Mouse (Mus musculus) midbrain, embryonic 16.5 days (tissue): ENCODE measurements around the gene Smndc1. TPM values are rescaled to one million over a fixed set of nuclear protein-coding genes. Genes with fewer than 3 reads are reported as not detected.
A peak's percentile ranks its signal among the peaks of the same experiment; 100 is the strongest.

ENCODE experiments used
- ATAC-seq: fragments of 200-750 bp; cut with Nextera tagmentation; 2 replicates; pipeline ENCODE4 v1.8.0; 2017; ENCODE audit warnings: moderate TSS enrichment
- H3K27ac ChIP-seq: fragments of 300-500 bp; sonication (generic); 2 replicates; pipeline ENCODE4 v1.5.1; 2014; ENCODE audit warnings: mild to moderate bottlenecking, low read length, mixed read lengths
- H3K27me3 ChIP-seq: fragments of 300-500 bp; sonication (generic); 2 replicates; pipeline ENCODE4 v1.6.1; 2014; ENCODE audit warnings: low read depth, low read length, mixed read lengths; ENCODE audit not compliant: control insufficient read depth, insufficient read depth
- H3K36me3 ChIP-seq: fragments of 300-500 bp; sonication (generic); 2 replicates; pipeline ENCODE4 v1.6.1; 2014; ENCODE audit warnings: mild to moderate bottlenecking, low read length, moderate library complexity, mixed read lengths; ENCODE audit not compliant: control insufficient read depth, insufficient read depth
- H3K4me1 ChIP-seq: fragments of 300-500 bp; sonication (generic); 2 replicates; pipeline ENCODE4 v1.6.1; 2014; ENCODE audit warnings: mild to moderate bottlenecking, low read length, mixed read lengths; ENCODE audit not compliant: control insufficient read depth, insufficient read depth
- H3K4me2 ChIP-seq: fragments of 300-500 bp; sonication (generic); 2 replicates; pipeline ENCODE4 v1.6.1; 2014; ENCODE audit warnings: mild to moderate bottlenecking, low read length, mixed read lengths
- H3K4me3 ChIP-seq: fragments of 300-500 bp; sonication (generic); 2 replicates; pipeline ENCODE4 v1.5.1; 2014; ENCODE audit warnings: low read depth, mild to moderate bottlenecking, low read length, moderate library complexity, mixed read lengths
- H3K9ac ChIP-seq: fragments of 300-500 bp; sonication (generic); 2 replicates; pipeline ENCODE4 v1.6.1; 2014; ENCODE audit warnings: low read depth, low read length, mixed read lengths
- H3K9me3 ChIP-seq: fragments of 300-500 bp; sonication (generic); replicated peaks from 2 replicates; pipeline ENCODE4 v1.6.1; 2014; ENCODE audit warnings: mild to moderate bottlenecking, low read length, mixed read lengths; ENCODE audit not compliant: control insufficient read depth, poor library complexity, severe bottlenecking
- WGBS: fragments of 180-500 bp; shearing (Covaris S2); extraction: QIAGEN DNeasy Blood & Tissue Kit; methylation state at CpG from one replicate; pipeline ENCODE4 v1.1.7; 2014; 5-methylcytosine and 5-hydroxymethylcytosine counted together
- polyA plus RNA-seq: library from polyadenylated mRNA; unstranded; fragments of >200 nt; fragmentation: Nextera tagmentation; extraction: Ambion mirVana; gene quantifications from 2 replicates; pipeline ENCODE4 v1.2.1, GENCODE M21; 2015

Smndc1 gene
- polyA plus RNA-seq, 1 experiment from 2014 or later: 31.2 TPM

- no peak overlapping the region for H3K9ac ChIP-seq
Observed at GRCm38 (mm10) chr19:53345766-53346165, 44.6 kb downstream of the Smndc1 start.

GRCm38 (mm10) chr19:53344062-53344461 lies 46.3 kb downstream of the Smndc1 start:
- WGBS: 81% methylated on average over 16 of the region's 16 CpGs
- H3K27ac ChIP-seq: no peak overlapping the region
- no peaks in the 10 kb centered on the region for H3K9me3 ChIP-seq
- peaks cover 6% of the 10 kb centered on the region; the same call in 1 of the 2 replicates for H3K4me1 ChIP-seq
- no peak overlapping the region for H3K4me3 ChIP-seq
- no peak overlapping the region for H3K4me2 ChIP-seq
- H3K36me3 ChIP-seq: peaks cover 3% of the 10 kb centered on the region; the same call in 1 of the 2 replicates
- no peak overlapping the region for H3K9ac ChIP-seq
- no peak for ATAC-seq
- no peaks in the 10 kb centered on the region for H3K27me3 ChIP-seq

More at GRCm38 (mm10) chr19:53345766-53346165, 44.6 kb downstream of the Smndc1 start:
- Histone ChIP-seq H3K9me3 (no peaks in the 10 kb centered on the region), H3K4me1 (0 out of 2 replicates have a peak, but pooled peaks cover 2% of the 10 kb centered on the region), H3K4me3 (no peak overlapping the region), H3K4me2 (no peak overlapping the region), H3K27me3 (no peaks in the 10 kb centered on the region), H3K27ac (no peak overlapping the region), H3K36me3 (peaks cover 3% of the 10 kb centered on the region; the same call in 1 of the 2 replicates)
- 84% methylated on average over 14 of the region's 14 CpGs for WGBS
- ATAC-seq: no peak

GRCm38 (mm10) chr19:53343174-53343881 lies 47.0 kb downstream of the Smndc1 start:
- 89% methylated on average over 13 of the region's 13 CpGs for WGBS
- ATAC-seq: no peak
- no peaks in the 10 kb centered on the region for H3K9me3 ChIP-seq
- H3K36me3 ChIP-seq: peaks cover 5% of the 10 kb centered on the region
- H3K9ac ChIP-seq: no peak overlapping the region
- no peak overlapping the region for H3K4me2 ChIP-seq
- no peak overlapping the region for H3K4me3 ChIP-seq
- no peaks in the 10 kb centered on the region for H3K27me3 ChIP-seq
- H3K27ac ChIP-seq: no peak overlapping the region
- peaks cover 6% of the 10 kb centered on the region; the same call in 1 of the 2 replicates for H3K4me1 ChIP-seq

- Histone ChIP-seq H3K4me3 (peak overlapping the region; percentile 18; the same call in 1 of the 2 replicates), H3K4me1 (peaks cover 6% of the 10 kb centered on the region; the same call in 1 of the 2 replicates), H3K9ac (no peak overlapping the region), H3K9me3 (no peaks in the 10 kb centered on the region), H3K36me3 (peaks cover 11% of the 10 kb centered on the region), H3K27ac (no peak overlapping the region), H3K4me2 (peak overlapping the region; percentile 13), H3K27me3 (no peaks in the 10 kb centered on the region)
- WGBS: 31% methylated on average over 6 of the region's 6 CpGs
- ATAC-seq: no peak
Observed at GRCm38 (mm10) chr19:53340423-53340822, 50.0 kb downstream of the Smndc1 start.

GRCm38 (mm10) chr19:53335241-53335640 lies 55.1 kb downstream of the Smndc1 start:
- H3K27ac ChIP-seq: no peak overlapping the region
- H3K9ac ChIP-seq: no peak overlapping the region
- H3K4me3 ChIP-seq: no peak overlapping the region
- H3K27me3 ChIP-seq: no peaks in the 10 kb centered on the region
- ATAC-seq: no peak
- WGBS: 95% methylated on average over 9 of the region's 9 CpGs
- no peak overlapping the region for H3K4me2 ChIP-seq
- peaks cover 14% of the 10 kb centered on the region for H3K36me3 ChIP-seq
- peaks cover 7% of the 10 kb centered on the region; the same call in 1 of the 2 replicates for H3K4me1 ChIP-seq
- no peaks in the 10 kb centered on the region for H3K9me3 ChIP-seq

GRCm38 (mm10) chr19:53333730-53334129 lies 56.6 kb downstream of the Smndc1 start:
- H3K4me3 ChIP-seq: no peak overlapping the region
- WGBS: 91% methylated on average over 6 of the region's 6 CpGs
- no peaks in the 10 kb centered on the region for H3K9me3 ChIP-seq
- no peak overlapping the region for H3K9ac ChIP-seq
- no peaks in the 10 kb centered on the region for H3K27me3 ChIP-seq
- no peak for ATAC-seq
- H3K4me1 ChIP-seq: peaks cover 8% of the 10 kb centered on the region; the same call in 1 of the 2 replicates
- no peak overlapping the region for H3K4me2 ChIP-seq
- H3K36me3 ChIP-seq: peaks cover 12% of the 10 kb centered on the region
- no peak overlapping the region for H3K27ac ChIP-seq

- Histone ChIP-seq H3K27me3 (no peaks in the 10 kb centered on the region), H3K4me1 (peaks cover 8% of the 10 kb centered on the region; the same call in 1 of the 2 replicates), H3K4me2 (no peak overlapping the region), H3K9ac (no peak overlapping the region), H3K36me3 (peaks cover 3% of the 10 kb centered on the region), H3K9me3 (no peaks in the 10 kb centered on the region), H3K27ac (no peak overlapping the region), H3K4me3 (no peak overlapping the region)
- WGBS: 93% methylated on average over 21 of the region's 21 CpGs
- ATAC-seq: no peak
Observed at GRCm38 (mm10) chr19:53331882-53332500, 58.4 kb downstream of the Smndc1 start.

- Histone ChIP-seq H3K4me2 (peak overlapping the region; percentile 84), H3K9ac (peak overlapping the region; percentile 77), H3K27me3 (no peaks in the 10 kb centered on the region), H3K9me3 (no peaks in the 10 kb centered on the region), H3K4me3 (peak overlapping the region; percentile 53), H3K27ac (peak overlapping the region; percentile 77), H3K36me3 (peaks cover 3% of the 10 kb centered on the region; the same call in 1 of the 2 replicates), H3K4me1 (peaks cover 23% of the 10 kb centered on the region)
- under 1% methylated on average over 23 of the region's 29 CpGs for WGBS
- peak; percentile 76 for ATAC-seq
Observed at GRCm38 (mm10) chr19:53329992-53330381, 60.4 kb downstream of the Smndc1 start.
